Mouse (Mus musculus): Measurements from ENCODE around the gene Rftn1. TPM values are rescaled to one million over a fixed set of nuclear protein-coding genes. Genes with fewer than 3 reads are reported as not detected.
A peak's percentile ranks its signal among the peaks of the same experiment; 100 is the strongest.
"Not testable (repeated sequence)": the region's sequence is repeated elsewhere in the genome, so short reads cannot be mapped to it uniquely, and the experiment has no call there.

The Rftn1 gene
- total RNA-seq (2015; ENCODE audit: low replicate concordance) = 0.19 and 2.7 TPM in 2 replicates
- total RNA-seq (2017; ENCODE audit: low replicate concordance) = 4.3 and 6.4 TPM in 2 replicates

GRCm38 (mm10) chr17:50190131-50191015, at the start of gene Rftn1:
Gene Rftn1, minus strand, starts transcription at chr17:50190674.
- ATAC-seq (replicated peaks; ENCODE audit: low FRiP score, poor library complexity, severe bottlenecking) = no peak

- no peak for ATAC-seq (replicated peaks; ENCODE audit: low FRiP score, poor library complexity, severe bottlenecking)
Observed at GRCm38 (mm10) chr17:50237818-50238610, 47.5 kb upstream of the Rftn1 start.

GRCm38 (mm10) chr17:50237436-50237709, 46.9 kb upstream of the Rftn1 start:
- ATAC-seq (replicated peaks; ENCODE audit: low FRiP score, poor library complexity, severe bottlenecking) = peak; percentile 75

GRCm38 (mm10) chr17:50236702-50237435, 46.4 kb upstream of the Rftn1 start:
- ATAC-seq (replicated peaks; ENCODE audit: low FRiP score, poor library complexity, severe bottlenecking) = no peak

GRCm38 (mm10) chr17:50235943-50236701, 45.6 kb upstream of the Rftn1 start:
- ATAC-seq (replicated peaks; ENCODE audit: low FRiP score, poor library complexity, severe bottlenecking) = no peak

- ATAC-seq (replicated peaks; ENCODE audit: low FRiP score, poor library complexity, severe bottlenecking) = no peak
Observed at GRCm38 (mm10) chr17:50233956-50234355, 43.5 kb upstream of the Rftn1 start.

GRCm38 (mm10) chr17:50232821-50233220, 42.3 kb upstream of the Rftn1 start:
- ATAC-seq (replicated peaks; ENCODE audit: low FRiP score, poor library complexity, severe bottlenecking) = no peak

- no peak for ATAC-seq (replicated peaks; ENCODE audit: low FRiP score, poor library complexity, severe bottlenecking)
Observed at GRCm38 (mm10) chr17:50231206-50231605, 40.7 kb upstream of the Rftn1 start.

- no peak for ATAC-seq (replicated peaks; ENCODE audit: low FRiP score, poor library complexity, severe bottlenecking)
Observed at GRCm38 (mm10) chr17:50229534-50229933, 39.1 kb upstream of the Rftn1 start.

GRCm38 (mm10) chr17:50227366-50227765, 36.9 kb upstream of the Rftn1 start:
- ATAC-seq (replicated peaks; ENCODE audit: low FRiP score, poor library complexity, severe bottlenecking) = no peak

GRCm38 (mm10) chr17:50224718-50225117, 34.2 kb upstream of the Rftn1 start:
- ATAC-seq (replicated peaks; ENCODE audit: low FRiP score, poor library complexity, severe bottlenecking) = no peak

- no peak for ATAC-seq (replicated peaks; ENCODE audit: low FRiP score, poor library complexity, severe bottlenecking)
Observed at GRCm38 (mm10) chr17:50217978-50218377, 27.5 kb upstream of the Rftn1 start.

GRCm38 (mm10) chr17:50215104-50215503, 24.6 kb upstream of the Rftn1 start:
- ATAC-seq (replicated peaks; ENCODE audit: low FRiP score, poor library complexity, severe bottlenecking) = no peak

GRCm38 (mm10) chr17:50213117-50213516, 22.6 kb upstream of the Rftn1 start:
- no peak for ATAC-seq (replicated peaks; ENCODE audit: low FRiP score, poor library complexity, severe bottlenecking)

GRCm38 (mm10) chr17:50211816-50212215, 21.3 kb upstream of the Rftn1 start:
- ATAC-seq (replicated peaks; ENCODE audit: low FRiP score, poor library complexity, severe bottlenecking) = no peak

- 0 out of 2 replicates have a peak, but pooled peaks have one; percentile 54 for ATAC-seq (replicated peaks; ENCODE audit: low FRiP score, poor library complexity, severe bottlenecking)
Observed at GRCm38 (mm10) chr17:50209831-50210230, 19.4 kb upstream of the Rftn1 start.

- ATAC-seq (replicated peaks; ENCODE audit: low FRiP score, poor library complexity, severe bottlenecking) = no peak
Observed at GRCm38 (mm10) chr17:50208137-50209045, 17.9 kb upstream of the Rftn1 start.

- ATAC-seq (replicated peaks; ENCODE audit: low FRiP score, poor library complexity, severe bottlenecking) = not testable (repeated sequence)
Observed at GRCm38 (mm10) chr17:50206262-50206661, 15.8 kb upstream of the Rftn1 start.
